Mouse (Mus musculus) adrenal gland, postnatal 4 days (tissue): ENCODE measurements around the gene Aip. TPM values are rescaled to one million over a fixed set of nuclear protein-coding genes. Genes with fewer than 3 reads are reported as not detected.

ENCODE experiments used
- DNase-seq, 2 experiments: peaks; one replicate each; pipeline ENCODE4 v3.0.0; 2021 to 2022; ENCODE audit warnings: low spot score in 2 of 2, mixed read lengths in 2 of 2
- total RNA-seq, 2 experiments: library from RNA; stranded (reverse); gene quantifications; 2 replicates each; pipeline ENCODE4 v1.2.3; 2021

Aip gene
- total RNA-seq, 2 experiments from 2014 or later = 86.1 to 88.5 TPM

DNA sequence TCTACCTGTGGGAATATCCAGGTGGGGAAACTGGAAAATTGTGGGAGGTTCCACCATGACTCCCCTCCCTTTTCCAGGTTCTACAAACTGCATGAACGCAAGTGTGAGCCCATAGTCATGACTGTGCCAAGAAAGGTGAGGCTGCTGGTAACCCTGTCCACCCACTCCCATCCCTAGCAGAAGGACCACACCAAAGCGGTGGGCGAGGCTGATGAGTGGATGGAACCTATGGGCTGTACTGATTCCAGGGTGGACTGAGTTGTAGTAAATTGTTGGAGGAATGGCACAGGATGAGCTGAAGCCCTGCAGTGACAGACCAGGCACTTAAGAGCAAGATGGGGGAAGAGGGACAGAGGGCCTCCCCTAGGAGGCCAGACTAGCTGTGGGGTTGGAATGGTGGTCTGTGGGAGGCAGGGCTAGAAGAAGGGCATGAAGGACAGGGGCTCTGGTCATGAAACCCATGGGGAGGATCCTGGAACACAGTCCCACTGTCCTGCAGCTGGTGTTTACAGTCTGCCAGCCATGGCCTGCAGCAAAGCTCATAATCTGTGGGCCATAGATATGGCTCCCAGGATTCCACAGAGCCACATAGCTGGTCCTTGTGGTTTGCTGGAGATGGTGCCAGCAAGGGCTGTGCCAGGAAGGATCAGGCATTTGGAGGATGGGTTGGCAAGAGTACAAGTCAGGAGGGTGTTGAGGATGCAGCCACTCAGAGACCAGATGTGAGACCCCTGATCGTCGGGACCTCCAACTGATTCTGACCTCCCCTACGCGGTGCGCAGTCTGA is 27.0 kb upstream of the Aip start:
- DNase-seq = no peak

DNA sequence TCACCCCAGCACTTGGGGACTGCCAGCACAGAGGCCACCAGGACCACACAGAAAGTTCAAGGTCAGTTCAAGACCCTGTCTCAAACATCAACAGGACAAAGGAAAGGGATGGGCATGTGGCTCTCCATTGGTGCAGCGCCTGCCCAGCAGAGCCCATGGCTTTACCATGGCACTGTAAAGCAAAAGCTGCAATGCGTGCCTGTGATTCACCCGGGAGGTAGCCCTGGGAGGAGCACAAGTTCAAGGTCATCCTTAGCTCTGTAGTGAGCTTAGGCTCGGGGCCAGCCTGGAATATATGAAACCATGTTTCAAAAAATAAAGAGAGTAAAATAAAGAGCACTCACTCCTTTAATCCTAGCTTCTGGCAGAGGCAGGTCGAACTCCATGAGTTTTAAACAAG is 26.2 kb upstream of the Aip start:
- DNase-seq = no peak

DNA sequence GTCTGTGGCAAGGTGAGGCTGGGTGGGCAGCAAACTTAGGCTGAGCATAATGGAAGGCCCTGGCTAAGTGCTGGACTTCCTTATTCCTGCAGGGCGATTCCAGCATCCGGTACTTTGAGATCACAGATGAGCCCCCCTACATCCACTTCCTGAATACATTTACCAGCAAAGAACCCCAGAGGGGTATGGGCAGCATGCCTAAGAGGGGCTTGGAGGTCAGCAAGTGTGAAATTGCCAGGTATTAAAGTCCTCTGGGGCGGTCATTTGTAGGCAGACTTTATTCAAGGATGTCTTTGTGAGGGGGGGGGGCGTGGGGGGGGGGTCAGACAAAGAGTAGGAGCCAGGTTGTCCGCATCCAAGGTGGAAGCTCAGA is 25.8 kb upstream of the Aip start:
- no peak for DNase-seq

DNA sequence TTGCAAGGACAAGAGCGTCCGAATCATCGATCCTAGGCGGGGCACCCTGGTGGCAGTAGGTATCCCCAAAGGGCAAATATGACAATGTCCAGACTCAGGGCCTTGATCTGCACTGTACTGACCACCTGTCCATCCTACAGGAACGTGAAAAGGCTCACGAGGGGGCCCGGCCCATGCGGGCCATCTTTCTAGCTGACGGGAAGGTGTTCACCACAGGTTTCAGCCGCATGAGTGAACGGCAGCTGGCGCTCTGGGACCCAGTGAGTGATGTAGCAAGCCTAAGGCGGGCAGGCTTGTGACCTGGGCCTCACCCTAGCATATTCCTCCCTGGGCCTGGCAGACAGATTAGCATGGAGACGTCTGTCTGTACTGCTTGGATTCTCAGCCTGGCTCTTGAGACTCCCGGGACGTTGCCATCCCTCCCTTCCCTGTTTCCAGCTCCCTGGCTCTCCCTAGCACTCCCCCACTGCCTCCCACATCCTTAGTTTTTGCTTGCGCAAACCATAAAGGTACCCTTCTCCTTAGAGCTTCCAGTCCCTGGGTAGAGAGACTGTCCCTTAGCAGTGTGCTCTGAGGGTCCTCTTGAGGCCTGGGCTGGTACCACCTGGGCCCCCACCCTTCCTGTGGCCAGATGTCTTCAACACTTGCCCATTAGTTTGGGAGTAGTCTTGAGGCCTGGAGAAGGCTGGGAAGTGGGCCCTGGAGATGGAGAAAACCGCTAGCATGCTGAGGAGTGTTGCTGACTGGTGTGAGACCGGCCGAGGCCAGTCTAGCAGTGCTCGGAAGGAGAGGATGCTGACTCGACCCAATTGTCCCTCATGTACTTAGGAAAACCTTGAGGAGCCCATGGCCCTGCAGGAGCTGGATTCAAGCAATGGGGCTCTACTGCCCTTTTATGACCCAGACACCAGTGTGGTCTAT is 25.2 kb upstream of the Aip start:
- no peak for DNase-seq

DNA sequence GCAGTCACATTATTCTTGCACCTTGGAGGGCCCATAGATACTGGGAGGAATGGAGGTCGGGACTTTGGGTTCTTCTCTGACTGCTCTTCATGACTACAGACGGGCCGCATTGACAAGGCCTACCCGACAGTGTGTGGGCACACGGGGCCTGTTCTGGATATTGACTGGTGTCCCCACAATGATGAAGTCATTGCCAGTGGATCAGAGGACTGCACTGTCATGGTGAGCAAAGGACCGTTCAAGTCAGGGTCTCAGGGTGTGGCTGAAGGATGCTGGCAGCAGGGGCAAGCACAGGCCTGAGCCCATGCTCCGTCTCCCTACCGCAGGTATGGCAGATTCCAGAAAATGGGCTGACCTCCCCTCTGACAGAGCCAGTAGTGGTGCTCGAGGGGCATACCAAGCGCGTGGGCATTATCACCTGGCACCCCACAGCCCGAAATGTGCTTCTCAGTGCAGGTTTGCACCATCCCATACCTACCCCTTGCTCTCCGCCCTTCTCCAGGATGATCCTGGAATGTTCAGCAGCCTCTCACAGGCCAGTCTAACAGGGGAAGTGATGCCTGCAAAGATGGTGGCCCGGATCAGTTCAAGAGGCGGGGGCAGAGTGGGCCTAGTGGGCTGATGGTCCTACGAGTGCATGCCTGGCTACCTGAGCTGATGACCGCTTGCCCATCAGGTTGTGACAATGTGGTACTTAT is 24.3 kb upstream of the Aip start:
- DNase-seq = no peak

DNA sequence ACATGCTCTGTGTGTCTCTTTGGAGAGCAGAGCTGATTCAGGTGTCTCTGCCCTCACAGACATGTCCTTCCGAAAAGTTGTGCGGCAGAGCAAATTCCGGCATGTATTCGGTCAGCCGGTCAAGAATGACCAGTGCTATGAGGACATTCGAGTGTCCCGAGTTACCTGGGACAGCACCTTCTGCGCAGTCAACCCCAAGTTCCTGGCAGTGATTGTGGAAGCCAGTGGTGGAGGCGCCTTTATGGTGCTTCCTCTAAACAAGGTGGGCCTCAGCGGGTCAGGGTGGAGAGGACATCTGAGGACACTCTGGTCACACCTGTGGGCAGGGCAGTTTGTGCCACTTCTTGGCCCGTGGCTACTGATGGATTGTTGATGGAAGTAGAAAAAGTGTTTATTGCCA is 23.6 kb upstream of the Aip start:
- no peak for DNase-seq

DNA sequence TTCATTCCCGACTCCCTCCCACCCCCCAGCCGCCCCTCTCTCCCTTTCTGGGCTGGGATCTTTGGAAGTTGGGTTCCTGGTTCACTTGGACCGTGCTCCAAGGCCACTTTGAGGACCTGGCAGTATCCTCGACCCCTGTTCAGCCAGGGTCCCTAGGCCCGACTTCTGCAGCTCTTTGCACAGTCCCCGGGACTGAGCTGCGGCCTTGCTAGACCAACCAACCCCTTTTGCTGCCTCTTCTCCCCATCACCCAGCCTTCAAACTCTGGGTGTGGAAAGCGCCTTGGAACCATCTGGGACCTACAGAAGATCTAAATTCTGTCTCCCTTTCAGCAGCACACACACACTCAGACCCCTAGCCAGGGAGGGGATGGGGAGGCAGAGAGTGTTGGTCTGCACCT is 23.2 kb upstream of the Aip start:
- no peak for DNase-seq

DNA sequence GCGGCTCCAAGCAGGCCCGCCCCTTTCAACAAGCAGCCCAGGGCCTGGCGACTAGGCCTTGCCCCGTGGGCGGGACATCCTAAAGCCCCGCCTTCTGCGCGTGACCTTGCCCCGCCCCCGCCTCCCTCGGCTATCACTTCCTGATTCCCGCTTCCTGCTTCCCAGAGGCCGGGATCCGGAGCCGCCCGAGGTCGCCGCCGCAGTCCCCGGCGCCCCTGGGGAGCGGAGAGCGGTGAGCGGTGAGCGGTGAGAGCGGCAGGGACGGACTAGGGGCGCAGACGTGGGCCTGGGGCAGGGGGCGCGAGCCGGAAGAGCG is 22.8 kb upstream of the Aip start, which contains the start of gene Coro1b:
TSS of gene Coro1b (plus strand) at position 129 of the 316 bp plus-strand sequence.
- peak; percentile 94 to 97 for DNase-seq

DNA sequence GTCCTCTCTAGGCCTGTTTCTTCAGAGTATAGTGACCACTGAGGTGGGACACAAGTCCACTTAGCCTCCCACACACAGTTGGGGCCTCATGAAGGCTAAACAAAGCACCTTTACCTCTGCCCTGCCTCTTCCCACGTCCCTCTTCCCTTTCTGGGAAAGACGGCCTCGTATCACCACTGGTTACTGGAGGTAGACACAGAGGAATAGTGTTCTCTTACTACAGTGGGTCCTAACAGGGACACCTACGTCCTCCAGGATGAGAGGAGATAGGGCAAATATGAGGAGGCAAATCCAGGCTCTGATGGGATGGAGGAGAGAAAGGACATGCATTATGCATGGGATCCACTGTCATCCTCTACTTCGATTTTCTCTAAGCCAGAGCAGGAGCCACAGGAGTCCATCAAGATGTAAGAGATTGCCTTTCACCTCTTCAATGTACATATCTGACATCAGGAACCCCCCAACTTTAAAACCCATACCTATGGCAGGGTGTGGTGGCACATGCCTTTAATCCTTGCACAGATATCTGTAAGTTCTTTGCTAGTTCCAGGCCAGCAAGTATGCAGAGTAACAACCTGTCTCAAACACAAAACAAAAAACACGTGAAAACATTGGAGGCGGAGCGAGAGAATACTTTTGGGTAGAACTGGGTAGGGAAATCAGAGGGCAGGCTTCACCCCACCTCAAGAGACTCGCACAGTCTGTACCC is 22.3 kb upstream of the Aip start:
- no peak for DNase-seq

DNA sequence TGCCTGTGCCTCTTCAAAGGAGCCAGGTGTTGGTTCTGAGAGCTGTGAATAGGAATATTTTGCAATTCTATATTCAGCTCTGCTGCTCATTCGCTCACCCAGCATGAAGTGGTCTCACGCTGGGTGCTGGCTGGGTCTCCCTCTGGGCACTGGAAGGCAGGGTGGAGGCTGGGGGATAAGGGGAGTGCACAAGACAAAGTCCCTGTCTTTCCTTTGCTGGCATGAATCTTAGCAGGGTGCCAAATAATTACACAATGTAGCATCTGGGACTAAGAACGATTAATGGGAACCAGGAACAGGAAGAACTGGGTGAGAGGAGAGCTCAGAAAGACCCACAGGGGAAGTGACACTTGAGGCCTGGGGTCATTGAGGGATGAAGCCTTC is 21.4 kb upstream of the Aip start:
- no peak for DNase-seq

DNA sequence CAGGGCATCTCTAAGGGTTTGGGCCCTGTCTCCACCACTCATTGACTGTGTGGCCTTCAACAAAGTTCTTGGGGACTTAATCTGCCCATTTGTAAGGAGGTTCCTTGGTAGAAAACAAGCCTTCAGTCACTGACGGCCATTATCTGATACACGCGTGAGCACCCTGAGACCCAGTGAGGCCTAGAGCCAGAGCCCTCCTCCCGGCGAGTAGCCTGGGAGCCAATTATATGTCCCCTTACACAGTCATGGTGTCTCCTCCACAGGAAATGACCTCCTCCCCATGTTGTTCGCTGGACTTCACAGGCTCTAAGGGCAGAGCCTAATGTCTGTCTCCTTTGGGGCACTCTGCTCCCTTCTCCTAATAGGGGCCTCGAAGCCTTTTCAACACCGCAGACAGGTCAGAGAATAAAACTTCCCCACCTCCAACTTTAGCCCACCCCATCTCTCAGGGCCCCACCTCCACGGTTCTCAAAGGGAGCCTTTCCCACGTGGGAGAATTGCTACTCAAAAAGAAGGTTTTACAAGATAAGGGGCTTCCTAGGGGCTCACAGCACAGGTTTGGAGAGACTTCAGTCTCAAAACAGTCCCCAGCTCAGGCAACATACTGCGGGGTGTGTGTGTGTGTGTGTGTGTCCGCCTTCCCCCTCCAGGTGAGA is 20.8 kb upstream of the Aip start:
- no peak for DNase-seq

DNA sequence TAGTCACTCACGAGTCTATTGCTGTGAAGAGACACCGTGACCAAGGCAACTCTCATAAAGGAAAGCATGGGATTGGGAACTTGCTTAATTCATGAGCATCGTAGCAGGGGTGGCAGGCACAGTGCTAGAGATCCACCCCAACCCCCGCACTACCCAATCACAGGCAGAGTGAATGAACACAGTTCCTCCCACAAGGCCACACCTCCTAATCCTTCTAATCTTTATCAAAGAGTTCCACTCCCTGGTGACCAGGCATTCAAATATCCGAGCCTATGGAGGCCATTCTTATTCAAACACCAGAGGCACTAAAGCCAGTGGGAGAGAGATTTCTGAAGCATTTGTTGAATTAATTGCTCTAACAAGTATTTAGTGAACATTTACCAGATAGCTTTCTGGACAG is 20.3 kb upstream of the Aip start:
- DNase-seq = no peak

DNA sequence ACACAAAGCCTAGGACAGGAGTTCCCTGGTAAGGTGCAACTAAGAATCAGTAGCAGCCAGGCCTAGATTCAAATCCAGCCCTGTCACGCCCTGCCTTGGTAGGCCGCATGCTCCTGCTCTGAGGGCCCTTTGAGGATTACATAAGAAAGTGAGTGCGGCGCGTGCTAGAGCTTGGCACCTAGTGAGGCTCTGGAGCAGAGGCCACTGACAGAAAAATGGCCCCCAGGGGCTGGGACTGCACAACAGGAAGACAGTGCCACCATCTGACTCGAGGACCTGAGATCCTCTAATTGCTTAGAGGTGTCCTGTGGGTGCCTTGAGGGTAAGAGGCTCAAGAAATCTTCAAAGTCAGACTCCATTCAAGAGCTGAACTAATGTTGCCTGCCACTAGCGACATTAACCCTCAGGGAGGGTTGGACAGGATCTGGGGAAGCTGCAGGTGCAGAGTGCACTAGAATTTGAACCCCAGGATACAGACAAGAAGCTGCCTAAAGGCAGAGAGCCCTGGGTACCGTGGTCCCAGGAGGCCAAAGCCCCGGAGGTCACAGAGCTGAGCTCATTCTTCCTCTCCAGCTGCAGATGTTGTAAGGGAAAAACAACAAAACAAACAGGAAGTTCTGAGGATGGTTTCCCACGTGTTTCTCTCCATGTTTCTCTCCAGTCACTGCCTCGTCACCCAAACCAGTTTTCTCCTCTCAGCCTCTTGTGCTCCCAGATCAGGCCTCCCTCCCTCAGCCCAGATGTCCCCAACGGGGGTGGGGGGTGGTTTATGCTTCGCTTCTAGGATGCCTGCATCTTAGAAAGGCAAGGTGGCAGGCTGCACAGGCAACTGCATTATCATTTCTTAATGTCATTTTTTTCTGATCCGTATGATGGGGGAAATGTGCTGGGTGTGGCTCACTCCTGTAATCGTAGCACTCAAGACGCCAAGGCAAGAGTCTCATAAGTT is 19.2 kb upstream of the Aip start:
- DNase-seq = no peak

DNA sequence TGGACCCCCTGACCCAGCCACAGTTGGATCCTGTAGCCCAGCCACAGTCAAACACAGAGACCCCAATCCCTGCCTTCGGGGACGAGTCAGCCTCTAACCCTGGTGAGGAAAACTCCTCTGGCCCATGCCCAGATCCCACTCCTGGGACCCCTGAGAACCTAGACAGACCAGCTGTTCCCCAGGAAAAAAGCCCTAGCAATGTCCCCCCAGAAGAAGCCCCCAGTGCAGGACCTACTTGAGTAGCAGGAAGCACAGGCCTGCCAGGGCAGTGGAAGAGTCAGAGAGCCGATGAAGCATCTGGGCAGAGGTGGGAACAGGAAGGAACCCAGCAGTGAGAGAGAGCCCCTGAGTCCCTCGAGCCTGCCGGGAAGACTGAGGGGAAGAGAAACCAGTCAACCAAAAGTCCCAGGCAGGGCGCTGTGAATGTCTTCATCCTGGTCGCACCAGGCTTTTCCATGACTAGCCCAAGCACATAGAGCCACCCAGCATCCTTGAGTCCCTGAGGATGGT is 18.2 kb upstream of the Aip start, which contains the start of gene Cabp4:
TSS of gene Cabp4 (minus strand) at position 275 of the 510 bp plus-strand sequence.
- DNase-seq = no peak

DNA sequence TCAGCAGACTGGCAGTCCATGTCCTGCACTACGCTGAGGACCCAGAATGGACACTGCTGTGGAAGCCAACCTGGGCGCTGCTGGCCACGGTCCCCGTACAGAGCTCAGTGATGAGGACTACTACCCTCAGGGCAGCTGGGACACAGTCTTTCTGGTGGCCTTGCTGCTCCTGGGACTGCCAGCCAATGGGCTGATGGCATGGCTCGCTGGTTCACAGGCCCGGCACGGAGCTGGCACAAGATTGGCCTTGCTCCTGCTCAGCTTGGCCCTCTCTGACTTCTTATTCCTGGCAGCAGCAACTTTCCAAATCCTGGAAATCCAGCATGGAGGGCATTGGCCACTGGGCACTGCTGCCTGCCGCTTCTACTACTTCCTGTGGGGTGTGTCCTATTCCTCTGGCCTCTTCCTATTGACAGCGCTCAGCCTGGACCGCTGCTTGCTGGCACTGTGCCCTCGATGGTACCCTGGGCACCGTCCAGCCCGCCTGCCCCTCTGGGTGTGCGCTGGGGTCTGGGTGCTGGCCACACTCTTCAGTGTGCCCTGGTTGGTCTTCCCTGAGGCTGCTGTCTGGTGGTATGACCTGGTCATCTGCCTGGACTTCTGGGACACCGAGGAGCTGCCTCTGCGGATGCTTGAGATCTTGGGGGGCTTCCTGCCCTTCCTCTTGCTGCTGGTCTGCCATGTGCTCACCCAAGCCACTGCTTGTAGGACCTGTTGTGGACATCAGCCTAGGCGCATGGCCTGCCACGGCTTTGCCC is 16.9 kb upstream of the Aip start:
- no peak for DNase-seq

DNA sequence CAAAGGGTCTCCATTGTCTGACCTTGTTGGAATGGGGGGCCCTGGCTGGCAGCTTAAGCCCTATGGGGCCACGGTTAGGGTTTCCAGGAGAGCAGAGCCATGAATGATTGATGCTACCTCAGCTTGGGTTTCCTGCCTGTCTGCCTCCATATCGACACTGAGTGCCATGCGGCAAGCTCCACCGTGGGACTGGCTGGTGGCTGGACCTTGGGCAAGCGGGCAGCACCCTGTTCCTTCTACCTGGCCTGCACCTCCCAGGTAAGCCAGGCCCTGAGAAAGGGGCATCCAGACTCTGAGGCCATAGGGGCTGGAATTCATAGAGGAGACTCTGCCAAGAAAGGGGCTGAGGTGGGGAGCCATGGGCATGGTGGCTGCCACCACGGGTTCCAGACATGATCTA is 14.5 kb upstream of the Aip start:
- DNase-seq = no peak

DNA sequence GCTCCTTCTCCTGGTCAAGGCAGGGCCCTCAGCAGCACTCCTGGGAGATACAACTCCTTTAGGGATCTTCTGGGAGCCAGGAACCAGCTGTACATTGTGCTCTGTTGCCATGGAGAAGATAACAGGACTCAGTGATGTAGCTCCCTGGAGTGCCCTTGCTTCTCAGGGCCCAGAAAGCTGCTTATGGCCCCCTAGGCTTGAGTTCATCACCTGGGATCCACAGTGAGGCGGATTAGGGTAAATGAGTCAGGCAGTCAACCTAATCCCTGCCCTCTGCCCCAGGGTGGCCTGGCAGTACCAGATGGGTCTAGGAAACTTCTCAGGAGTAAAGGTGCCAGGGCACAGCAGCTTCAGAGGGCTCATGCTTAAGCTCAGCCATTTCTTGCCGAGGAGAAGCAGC is 13.8 kb upstream of the Aip start, which contains the start of gene Gpr152:
TSS of gene Gpr152 (plus strand) at position 342 of the 400 bp plus-strand sequence.
- no peak for DNase-seq

DNA sequence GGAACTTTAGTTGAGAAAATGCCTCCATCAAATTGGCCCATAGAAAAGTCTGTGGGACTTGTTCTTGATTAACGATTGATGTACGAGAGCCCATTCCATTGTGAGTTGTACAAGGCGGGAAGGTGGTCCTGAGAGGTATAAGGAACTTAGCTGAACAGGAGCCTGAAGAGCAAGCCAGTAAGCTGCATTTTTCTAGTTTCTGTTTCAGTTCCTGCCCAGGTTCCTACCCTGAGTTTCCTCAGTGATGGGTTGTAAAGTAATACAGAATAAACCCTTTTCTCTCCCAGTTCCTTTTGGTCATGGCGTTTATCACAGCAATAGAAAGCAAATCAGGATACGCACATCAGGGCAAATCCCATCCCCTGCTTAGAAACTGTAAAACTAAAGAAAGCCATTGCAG is 12.3 kb upstream of the Aip start:
- no peak for DNase-seq

DNA sequence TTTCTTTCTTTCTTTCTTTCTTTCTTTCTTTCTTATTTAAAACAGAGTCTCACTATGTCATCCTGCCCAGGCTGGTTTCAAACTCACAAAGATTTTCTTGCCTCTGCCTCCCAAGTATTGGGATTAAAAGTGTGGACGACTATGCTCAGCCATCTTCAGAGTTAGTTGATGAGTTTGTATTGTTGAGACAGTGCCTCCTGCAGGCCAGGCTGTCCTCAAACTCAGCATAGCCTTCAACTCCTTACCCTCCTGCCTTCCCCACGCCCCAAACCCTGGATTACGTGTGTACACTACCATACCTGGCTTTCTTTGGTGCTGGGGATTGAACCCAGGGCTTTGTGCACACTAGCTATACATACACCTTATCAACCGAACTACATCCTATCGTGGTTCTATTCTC is 10.8 kb upstream of the Aip start:
- no peak for DNase-seq
